Mouse (Mus musculus): ENCODE results near the gene Dmrta2.

Gene Dmrta2

GRCm38 (mm10) chr4:109979461-109980320, 1.8 kb downstream of the Dmrta2 start:
- DNase-seq = peak; percentile 13

- no peak for DNase-seq
Measured at GRCm38 (mm10) chr4:109980321-109981082, 2.6 kb downstream of the Dmrta2 start.

GRCm38 (mm10) chr4:109981083-109981870, 3.4 kb downstream of the Dmrta2 start:
- no peak for DNase-seq

DNA sequence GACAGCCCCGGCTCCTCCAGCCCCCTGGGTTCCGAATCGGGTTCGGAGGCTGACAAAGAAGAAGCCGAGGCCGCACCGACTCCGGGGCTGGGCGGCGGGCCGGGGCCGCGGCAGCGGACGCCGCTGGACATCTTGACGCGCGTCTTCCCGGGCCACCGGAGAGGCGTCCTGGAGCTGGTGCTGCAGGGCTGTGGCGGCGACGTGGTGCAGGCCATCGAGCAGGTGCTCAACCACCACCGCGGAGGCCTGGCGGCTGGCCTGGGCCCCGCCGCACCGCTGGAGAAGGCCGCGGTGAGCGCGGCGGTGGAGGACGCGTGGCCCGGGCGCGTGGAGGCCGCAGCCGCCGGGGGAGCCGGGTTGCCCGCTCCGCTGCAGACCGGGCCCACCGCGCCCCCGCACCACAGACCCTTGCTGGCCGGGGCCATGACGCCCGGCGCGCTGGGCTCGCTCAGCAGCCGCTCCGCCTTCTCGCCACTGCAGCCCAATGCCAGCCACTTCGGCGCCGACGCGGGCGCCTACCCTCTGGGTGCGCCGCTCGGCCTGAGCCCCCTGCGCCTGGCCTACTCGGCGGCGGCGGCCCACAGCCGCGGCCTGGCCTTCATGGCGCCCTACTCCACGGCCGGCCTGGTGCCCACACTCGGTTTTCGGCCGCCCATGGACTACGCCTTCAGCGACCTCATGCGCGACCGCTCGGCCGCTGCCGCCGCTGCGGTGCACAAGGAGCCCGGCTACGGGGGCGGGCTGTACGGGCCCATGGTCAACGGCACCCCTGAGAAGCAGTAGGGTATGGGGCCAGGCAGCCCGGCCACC, 4.2 kb downstream of the Dmrta2 start:
- peak; percentile 10 for DNase-seq

DNA sequence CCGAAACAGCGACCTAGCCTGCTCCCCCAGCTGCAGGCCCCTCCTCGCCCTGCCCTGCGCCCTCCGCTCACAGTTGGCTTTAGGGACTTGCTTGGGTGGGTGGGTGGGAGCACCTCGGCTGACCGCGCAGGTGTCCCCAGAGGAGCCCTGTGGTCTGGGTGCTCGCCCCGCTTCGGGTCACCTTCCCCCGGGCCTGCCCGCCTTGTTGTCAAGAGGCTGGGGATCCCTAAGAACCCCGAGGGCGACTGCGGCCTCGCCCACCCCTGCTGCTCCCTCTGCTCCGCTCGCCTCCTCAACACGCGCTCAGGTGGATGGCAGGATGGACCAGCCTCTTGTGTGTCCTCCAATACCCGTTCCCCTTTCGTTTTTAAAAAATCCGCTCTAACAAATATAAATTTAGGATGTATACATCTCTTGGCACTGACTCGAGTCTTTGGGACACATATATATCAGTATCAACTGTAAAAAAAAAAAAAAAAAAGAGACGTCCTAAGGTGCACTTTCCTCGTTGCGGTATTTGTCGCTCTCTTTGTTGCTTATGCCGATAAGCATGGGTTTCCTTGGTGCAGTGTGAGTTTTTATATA, 4.9 kb downstream of the Dmrta2 start:
- DNase-seq = no peak

DNA sequence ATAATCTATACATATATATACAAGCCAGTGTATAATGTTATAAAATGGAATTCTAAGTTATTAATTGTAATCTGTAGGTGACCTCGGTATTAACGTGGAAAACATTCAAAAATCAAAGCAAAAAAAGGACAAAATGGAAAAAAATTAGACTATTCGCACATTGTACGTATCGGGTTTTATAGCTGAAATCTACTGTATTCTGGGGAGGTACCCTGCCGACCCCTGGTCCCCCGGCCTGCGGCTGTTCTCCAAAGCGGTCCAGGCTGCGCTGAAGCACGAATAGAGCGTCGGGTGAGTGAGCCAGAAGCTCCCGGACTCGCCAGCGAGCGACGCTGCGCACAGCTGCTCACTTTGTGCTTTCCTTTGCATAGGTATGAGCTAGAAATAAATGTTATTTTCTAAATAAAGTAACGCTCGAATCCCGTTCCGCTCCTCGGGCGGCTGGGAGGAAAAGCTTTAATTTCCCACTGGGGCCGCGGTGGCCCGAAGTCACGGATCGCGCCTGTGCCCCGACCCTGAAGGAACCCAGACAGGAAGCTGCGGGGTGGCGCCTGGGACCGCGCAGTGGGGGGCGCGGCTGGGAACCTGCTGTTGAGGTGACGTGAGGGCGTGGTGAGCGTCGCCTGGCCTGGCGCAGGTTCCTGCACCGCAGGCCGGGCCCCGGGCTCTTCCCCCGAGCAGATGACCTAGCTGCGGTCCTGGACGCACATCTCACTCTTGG, 5.6 kb downstream of the Dmrta2 start:
- no peak for DNase-seq

GRCm38 (mm10) chr4:109984011-109984411, 6.2 kb downstream of the Dmrta2 start:
- no peak for DNase-seq

DNA sequence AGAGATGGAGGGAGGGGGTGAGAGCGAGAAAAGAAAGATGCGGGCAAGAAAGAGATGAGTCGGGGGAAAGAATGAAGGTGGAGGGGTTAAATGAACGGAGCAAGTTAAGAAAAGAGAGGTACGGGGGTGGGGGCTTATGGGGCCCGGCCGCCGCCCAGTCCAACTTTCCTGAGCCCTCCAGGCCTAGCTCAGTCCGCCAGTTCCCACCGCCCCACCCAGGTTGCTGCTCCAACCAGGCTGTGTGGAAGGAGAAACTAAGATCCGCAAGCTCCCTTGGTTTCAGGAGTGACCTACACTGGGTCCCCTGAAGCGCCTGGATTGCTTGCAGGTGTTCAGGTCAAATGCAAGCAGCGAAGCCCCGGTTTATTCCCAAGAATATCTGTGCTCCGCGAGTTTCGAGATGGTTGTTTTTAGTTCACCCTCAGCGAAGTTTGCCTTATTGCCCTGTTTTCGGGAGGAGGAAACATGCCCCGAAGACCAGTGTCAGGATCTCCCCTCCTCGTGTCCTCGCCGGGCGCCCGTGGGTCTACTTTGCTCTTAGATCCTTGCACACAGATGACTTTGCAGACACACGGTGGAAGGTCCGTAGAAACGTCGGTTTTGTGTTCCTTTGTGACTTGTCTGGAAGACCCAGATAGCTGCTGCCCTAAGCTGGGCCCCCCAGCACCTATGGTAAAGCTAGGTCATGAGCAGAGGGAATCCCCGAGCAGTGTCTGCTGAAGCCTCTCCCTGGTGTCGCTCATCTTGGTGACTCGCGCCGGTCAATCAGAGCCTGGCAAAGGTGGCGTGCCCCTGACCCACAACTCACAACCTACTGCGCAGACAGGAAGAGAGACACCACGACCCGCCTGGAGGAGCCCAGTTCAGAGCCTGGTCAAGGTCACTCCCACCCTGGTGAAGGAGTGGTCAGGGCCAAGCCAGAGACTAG, 6.9 kb downstream of the Dmrta2 start:
- DNase-seq = no peak

DNA sequence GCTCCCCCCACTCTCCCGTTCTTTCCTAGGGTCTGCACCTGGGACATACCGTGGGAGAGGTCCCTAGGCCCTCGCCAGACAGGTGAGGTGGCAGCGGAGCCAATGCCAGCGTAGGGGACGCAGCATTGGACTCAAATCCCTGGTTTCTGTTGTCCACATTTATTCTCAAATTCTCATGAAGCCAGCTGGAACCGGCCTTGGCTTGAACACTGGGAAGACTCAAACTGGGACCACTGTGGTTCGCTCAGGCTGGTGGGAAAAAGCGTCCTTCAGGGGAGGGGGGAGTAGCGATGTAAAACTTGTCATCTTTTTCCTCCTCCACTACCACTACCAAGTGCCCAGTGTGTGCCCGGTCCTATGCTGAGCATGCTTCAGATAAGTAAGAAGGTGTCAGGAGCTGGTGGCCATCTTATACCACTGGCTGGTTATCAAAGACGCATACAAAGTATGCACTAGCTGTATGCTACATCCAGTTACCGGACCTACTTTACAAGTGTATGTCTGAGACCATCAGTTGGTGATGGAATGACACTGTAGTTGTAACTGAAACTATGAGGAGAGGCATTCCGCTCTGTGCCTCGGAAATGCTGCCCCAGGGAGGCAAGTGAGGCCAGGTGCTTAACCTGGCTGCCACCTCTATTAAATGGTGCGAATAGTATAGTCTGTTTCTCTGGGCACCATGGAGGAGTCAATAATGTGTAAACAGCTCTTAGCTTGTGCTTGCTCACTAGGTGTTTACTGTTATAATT, 7.7 kb downstream of the Dmrta2 start:
- DNase-seq = no peak

DNA sequence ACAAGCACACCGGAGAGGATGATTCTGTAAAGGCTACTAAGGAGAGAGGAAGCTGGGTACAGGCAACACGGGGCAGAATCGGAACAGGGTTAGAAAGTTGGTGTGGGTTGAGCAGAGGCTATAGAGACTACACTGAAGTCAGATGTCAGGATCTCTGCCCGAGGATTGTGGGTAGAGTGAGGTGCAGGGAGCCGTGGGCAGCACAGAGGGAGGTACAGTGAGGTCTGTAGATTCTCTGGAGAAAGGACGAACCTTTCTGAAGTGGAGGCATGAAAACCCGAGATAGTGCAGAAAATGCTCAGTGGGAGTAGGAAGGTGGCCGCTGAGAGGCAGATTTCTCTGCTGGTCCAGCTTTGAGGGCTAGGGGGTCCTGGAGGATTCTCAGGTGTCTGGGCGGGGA, 8.4 kb downstream of the Dmrta2 start:
- no peak for DNase-seq

DNA sequence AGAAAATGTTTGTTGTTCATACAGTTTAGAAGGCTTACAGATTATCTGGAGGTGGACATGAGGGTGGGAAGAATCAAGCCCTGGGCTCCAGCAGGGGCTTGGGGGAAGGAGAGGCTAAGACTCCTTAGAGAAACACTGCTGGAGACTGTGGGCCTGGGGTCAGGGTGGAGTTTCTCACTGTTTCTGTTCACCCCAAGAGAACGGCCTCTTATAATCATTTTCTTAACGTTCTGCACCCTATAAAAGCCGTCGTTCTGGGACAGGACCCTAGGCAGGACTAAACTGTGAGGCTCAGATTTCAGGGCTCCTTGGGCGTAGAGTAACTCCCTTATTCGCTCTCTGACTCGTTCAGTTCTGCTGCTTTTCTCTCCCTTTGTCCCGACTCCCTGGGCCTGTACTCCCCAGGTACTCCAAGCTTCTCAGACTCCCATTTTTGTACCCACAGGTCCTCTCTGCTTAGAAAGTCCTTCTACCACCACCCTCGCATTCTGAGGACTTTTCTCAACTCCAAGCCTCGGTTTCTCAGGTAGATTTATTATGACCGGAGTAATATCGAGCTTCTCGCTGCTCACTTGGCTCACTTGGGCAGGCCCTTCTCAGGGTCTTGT, 9.0 kb downstream of the Dmrta2 start:
- DNase-seq = no peak

DNA sequence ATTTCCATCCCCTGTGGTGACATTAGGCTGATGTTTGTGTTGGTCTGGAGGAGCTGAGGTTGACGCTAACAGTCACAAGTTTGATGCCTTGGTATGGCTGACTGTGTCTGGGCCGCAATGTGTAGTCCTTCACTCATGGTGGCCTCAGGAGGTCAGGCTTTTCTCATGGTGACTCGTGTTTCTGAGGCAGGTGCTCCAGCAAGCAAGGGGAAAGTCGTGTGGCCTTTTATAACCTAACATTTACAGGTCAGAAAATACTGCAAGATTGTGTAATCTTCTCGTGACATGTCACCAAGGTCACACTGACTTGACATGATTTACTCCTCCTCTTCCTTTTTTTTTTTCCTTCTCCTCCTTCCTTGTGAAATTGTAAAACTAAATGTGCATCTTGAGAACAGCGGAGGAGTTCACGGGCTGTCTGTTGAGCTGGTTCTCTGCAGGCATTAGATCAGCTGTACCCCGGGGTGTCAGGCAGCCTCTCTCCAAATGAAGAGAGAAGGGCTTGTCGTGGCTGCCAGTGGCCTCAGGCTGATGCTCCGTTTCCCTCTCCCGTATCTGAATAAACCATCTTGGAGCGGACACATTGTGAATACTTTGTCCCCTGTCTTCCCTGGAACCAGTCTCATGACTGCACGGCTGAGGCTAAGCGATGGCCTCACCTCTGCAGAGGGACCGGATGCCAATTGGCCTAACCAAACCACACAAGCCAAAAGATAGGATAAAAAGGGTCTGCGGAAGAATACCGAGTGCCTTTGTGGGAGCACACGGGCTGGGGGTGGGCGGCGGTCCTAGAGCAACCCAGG, 9.9 kb downstream of the Dmrta2 start:
- DNase-seq = no peak

DNA sequence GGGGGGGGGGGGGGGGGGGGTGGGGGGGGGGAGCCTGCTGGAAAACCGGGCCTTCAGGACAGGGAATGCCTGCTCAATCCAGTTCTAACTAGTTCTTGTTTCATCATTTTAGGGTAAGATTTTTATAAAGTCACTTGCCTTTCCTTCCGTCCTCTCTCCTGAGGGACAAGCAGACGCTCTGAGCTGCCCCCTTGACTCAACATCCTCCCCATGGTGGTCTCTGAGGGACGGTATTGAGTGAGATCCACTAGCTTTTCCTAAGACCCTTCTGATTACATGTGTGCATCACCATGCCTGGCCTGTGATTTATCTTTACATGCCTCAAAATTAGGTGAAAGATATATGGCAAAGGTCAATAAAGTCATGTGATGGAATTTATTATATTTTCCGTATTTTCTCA, 10.6 kb downstream of the Dmrta2 start:
- DNase-seq = no peak

DNA sequence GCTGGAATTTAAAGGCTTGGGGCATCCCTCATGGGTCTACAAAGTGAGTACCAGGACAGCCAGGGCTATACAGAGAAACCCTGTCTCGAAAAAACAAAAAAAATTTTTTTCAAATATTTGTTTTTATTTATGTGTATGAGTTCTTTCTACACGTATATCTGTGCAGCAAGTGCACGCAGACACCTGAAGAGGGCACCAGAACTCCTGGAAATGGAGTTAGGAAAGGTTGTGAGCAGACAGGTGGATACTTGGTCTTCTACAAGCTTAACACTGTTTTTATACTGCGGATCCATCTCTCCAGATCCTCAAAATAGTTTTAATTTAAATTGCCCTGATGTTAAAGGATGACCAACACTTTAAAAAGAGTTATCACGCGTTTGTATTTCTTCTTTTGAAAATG, 11.4 kb downstream of the Dmrta2 start:
- no peak for DNase-seq

DNA sequence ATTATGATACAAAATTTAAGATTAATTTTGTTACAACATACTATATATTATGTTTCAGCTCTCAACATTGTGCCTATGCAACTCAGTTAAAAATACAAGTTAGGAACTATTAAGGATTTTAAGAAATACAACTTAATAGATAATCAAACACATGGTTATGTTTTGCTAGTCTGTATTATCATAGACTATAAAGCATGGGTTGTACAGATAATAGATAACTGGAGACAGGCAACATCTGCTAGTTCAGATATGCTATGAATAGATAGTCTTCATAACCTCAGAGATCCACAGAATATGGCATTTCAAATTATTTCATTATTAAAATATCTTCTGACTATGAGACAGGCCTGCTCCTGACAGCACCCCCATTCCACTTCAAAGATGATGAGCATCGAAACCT, 28.2 kb downstream of the Dmrta2 start:
- DNase-seq = no peak

- no peak for DNase-seq
Measured at GRCm38 (mm10) chr4:110019145-110019544, 41.3 kb downstream of the Dmrta2 start.

GRCm38 (mm10) chr4:110020255-110020654, 42.4 kb downstream of the Dmrta2 start:
- peak; percentile 89 for DNase-seq

DNA sequence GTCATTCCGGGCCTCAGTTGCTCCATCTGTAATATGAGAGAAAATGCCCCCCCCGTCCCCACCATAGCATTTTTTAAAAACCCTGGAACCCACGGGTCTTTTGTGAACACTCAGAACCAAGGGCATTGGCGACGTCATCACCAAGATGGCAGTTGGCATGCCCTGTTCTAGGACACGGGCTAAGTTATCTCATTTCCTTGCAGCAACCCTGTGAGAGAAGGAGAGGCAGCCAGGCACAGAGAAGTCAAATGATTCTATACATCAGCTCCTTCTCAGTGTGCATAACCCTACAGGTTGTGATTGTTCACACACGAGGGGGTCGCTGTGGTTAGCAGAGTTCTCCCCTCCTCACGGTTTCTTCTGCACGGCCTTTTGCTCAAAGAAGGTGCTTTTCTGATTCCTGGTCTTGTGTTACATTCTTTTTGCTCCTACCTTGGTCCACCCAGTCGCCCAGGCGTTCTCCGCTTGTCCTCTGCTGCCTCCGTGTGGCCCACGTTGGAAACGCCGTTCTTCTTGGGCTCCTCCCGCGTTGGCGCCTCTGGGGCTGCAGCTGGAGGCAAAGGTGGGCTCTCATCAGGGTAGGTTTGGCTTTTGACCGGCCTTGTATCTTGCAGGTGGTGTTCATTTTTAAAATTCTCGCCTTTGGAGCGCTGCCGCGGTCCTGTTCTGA, 44.2 kb downstream of the Dmrta2 start:
- peak; percentile 92 for DNase-seq

Measured in right cerebral cortex, postnatal 14 days (tissue).